Mouse (Mus musculus) ovary, adult 2 months (tissue): ENCODE data around the gene Hspa1b. TPM values are rescaled to one million over a fixed set of nuclear protein-coding genes. Genes with fewer than 3 reads are reported as not detected.

Experiments
- polyA plus RNA-seq: library from polyadenylated mRNA; depleted of rRNA; stranded (reverse); fragments of >200 nt; gene quantifications from 2 replicates; pipeline ENCODE4 v1.2.3, GENCODE M21; 2012; rRNA removed

The Hspa1b gene
- 132 and 153 TPM in 2 replicates for polyA plus RNA-seq

DNA sequence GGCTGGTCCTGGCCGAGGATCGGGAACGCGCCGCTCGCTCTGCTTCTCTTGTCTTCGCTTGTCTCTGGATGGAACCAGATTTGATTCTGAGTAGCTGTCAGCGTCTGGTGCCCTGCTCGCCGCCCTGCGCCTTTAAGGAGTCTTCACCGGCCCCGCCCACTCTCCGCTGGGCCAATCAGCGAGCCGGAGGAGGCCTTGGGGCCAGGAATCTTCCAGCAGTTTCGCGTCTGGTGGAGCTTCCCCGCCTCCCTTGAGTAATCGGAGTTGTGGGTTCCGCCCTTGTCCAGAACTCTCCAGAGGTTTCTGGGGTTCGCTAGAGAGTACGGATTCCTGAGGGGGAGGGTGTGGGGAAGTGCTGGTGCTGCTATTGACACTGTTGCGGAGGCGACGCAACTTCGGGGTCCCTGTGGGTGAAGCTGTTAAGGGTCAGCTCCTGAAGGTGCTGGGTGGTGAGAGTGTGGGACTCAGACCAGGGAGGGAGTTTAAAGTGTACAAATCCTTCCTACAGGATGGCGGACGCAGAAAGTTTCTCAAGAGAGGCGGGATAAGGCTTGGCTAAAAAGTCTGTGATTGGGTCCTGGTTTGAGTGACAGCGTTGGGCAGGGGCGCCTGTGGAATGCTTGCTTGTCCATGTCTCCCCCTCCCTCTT is at the start of gene Hspa1b:
TSS of gene Hspa1b (minus strand) at position 109 of the 649 bp plus-strand sequence.

GRCm38 (mm10) chr17:35000717-35001451 is 41.8 kb upstream of the Hspa1b start, which contains the start of gene Vars:
TSS of gene Vars (plus strand) at chr17:35000987.

DNA sequence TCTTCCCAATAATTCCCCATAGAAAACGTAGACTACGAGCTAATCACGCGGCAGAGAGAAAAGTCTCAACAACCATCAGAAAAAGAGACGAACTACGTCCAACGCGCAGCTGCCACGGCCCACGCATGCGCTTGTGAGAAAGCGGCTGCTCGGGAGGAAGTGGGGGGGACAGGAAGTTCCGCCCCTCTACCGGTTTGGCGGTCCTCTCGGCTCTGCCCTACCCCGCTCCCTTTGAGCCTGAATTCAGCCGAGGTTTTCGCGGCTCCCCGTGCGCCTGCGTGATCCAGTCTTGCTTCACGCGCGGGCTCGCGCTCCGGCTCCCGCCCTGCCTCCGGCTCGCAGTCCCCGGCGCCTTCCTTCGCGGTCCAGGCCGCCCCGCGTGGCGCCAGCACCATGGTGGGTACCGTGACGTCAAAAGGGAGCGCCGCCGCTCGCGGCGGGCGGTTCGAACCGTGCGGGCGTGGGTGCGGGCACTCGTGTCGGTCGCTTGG is 22.7 kb upstream of the Hspa1b start, which contains the start of gene Lsm2:
TSS of gene Lsm2 (plus strand) at position 173 of the 491 bp plus-strand sequence.

GRCm38 (mm10) chr17:34972069-34972749 is 13.2 kb upstream of the Hspa1b start, which contains the start of the genes Hspa1a and Hspa1l:
TSS of gene Hspa1a (minus strand) at chr17:34972156.
TSS of gene Hspa1l (plus strand) at chr17:34972703.

GRCm38 (mm10) chr17:34969822-34970221 is 10.8 kb upstream of the Hspa1b start, which contains the start of gene Gm20481:
TSS of gene Gm20481 (plus strand) at chr17:34969912.

GRCm38 (mm10) chr17:34931061-34931734 is 27.8 kb downstream of the Hspa1b start, which contains the start of gene Neu1:
TSS of gene Neu1 (plus strand) at chr17:34931253.

GRCm38 (mm10) chr17:34913930-34914665 is 44.9 kb downstream of the Hspa1b start, which contains the start of gene Slc44a4:
TSS of gene Slc44a4 (plus strand) at chr17:34914466.

Other genes starting within 250 kb of the Hspa1b start
- gene C4b, start 215.4 kb downstream of the Hspa1b start, polyA plus RNA-seq: 35.2 and 35.5 TPM in 2 replicates
- 1.5 and 2.7 TPM in 2 replicates for gene Cyp21a1, start 154.7 kb downstream of the Hspa1b start, polyA plus RNA-seq
- 56.5 and 60.0 TPM in 2 replicates for gene Stk19, start 122.3 kb downstream of the Hspa1b start, polyA plus RNA-seq
- 45.2 and 55.1 TPM in 2 replicates for gene Dxo, start 122.2 kb downstream of the Hspa1b start, polyA plus RNA-seq
- 114 and 120 TPM in 2 replicates for gene Skiv2l, start 109.0 kb downstream of the Hspa1b start, polyA plus RNA-seq
- gene Nelfe, start 108.8 kb downstream of the Hspa1b start, polyA plus RNA-seq: 24.5 and 28.4 TPM in 2 replicates
- 16.7 and 26.4 TPM in 2 replicates for gene Cfb, start 96.7 kb downstream of the Hspa1b start, polyA plus RNA-seq
- gene Zbtb12, start 79.8 kb downstream of the Hspa1b start, polyA plus RNA-seq: 31.4 and 37.2 TPM in 2 replicates
- 0.06 TPM in 1 of 2 replicates, not detected in the other for gene Gm20547, start 77.2 kb downstream of the Hspa1b start, polyA plus RNA-seq
- 44.6 and 48.4 TPM in 2 replicates for gene C2, start 61.0 kb downstream of the Hspa1b start, polyA plus RNA-seq
- gene Ehmt2, start 60.8 kb downstream of the Hspa1b start, polyA plus RNA-seq: 397 and 463 TPM in 2 replicates
- 10.4 and 10.5 TPM in 2 replicates for gene Slc44a4, start 44.8 kb downstream of the Hspa1b start, polyA plus RNA-seq
- gene Neu1, start 28.0 kb downstream of the Hspa1b start, polyA plus RNA-seq: 41.7 and 43.1 TPM in 2 replicates
- 1.1 TPM in 1 of 2 replicates, not detected in the other for gene Gm20481, start 10.7 kb upstream of the Hspa1b start, polyA plus RNA-seq
- gene Hspa1a, start 12.9 kb upstream of the Hspa1b start, polyA plus RNA-seq: 71.2 and 74.4 TPM in 2 replicates
- gene Hspa1l, start 13.5 kb upstream of the Hspa1b start, polyA plus RNA-seq: 0.28 and 0.47 TPM in 2 replicates
- 107 and 128 TPM in 2 replicates for gene Lsm2, start 22.6 kb upstream of the Hspa1b start, polyA plus RNA-seq
- gene Vars, start 41.7 kb upstream of the Hspa1b start, polyA plus RNA-seq: 349 and 387 TPM in 2 replicates
- gene Vwa7, start 57.3 kb upstream of the Hspa1b start, polyA plus RNA-seq: 1.6 and 1.7 TPM in 2 replicates
- 2.2 and 3.1 TPM in 2 replicates for gene Sapcd1, start 68.8 kb upstream of the Hspa1b start, polyA plus RNA-seq
- 2.8 and 3.2 TPM in 2 replicates for gene Msh5, start 87.5 kb upstream of the Hspa1b start, polyA plus RNA-seq
- 134 and 150 TPM in 2 replicates for gene Clic1, start 90.7 kb upstream of the Hspa1b start, polyA plus RNA-seq
- gene Ddah2, start 99.8 kb upstream of the Hspa1b start, polyA plus RNA-seq: 113 and 116 TPM in 2 replicates
- gene Ly6g6c, start 106.2 kb upstream of the Hspa1b start, polyA plus RNA-seq: not detected in 2 replicates
- 0.25 and 0.36 TPM in 2 replicates for gene Mpig6b, start 106.9 kb upstream of the Hspa1b start, polyA plus RNA-seq
- gene Ly6g6e, start 117.7 kb upstream of the Hspa1b start, polyA plus RNA-seq: 13.7 and 17.0 TPM in 2 replicates
- 7.4 and 8.5 TPM in 2 replicates for gene Ly6g6d, start 118.8 kb upstream of the Hspa1b start, polyA plus RNA-seq
- not detected in 2 replicates for gene Ly6g6f, start 126.4 kb upstream of the Hspa1b start, polyA plus RNA-seq
- 223 and 260 TPM in 2 replicates for gene Abhd16a, start 130.0 kb upstream of the Hspa1b start, polyA plus RNA-seq
- gene Ly6g5c, start 149.0 kb upstream of the Hspa1b start, polyA plus RNA-seq: not detected in 2 replicates
- gene Ly6g5b, start 156.2 kb upstream of the Hspa1b start, polyA plus RNA-seq: 1.5 and 2.3 TPM in 2 replicates
- 17.4 and 20.2 TPM in 2 replicates for gene Gpank1, start 162.2 kb upstream of the Hspa1b start, polyA plus RNA-seq
- gene Csnk2b, start 162.8 kb upstream of the Hspa1b start, polyA plus RNA-seq: 246 and 449 TPM in 2 replicates
- 7.9 and 13.4 TPM in 2 replicates for gene D17H6S53E, start 167.1 kb upstream of the Hspa1b start, polyA plus RNA-seq
- 0.16 and 0.37 TPM in 2 replicates for gene Apom, start 172.8 kb upstream of the Hspa1b start, polyA plus RNA-seq
- 379 and 401 TPM in 2 replicates for gene Bag6, start 175.9 kb upstream of the Hspa1b start, polyA plus RNA-seq
- 592 and 637 TPM in 2 replicates for gene Prrc2a, start 205.7 kb upstream of the Hspa1b start, polyA plus RNA-seq
- gene Aif1, start 216.8 kb upstream of the Hspa1b start, polyA plus RNA-seq: 1.4 and 1.9 TPM in 2 replicates
- 15.6 and 19.9 TPM in 2 replicates for gene Lst1, start 229.2 kb upstream of the Hspa1b start, polyA plus RNA-seq
- 4.6 and 6.7 TPM in 2 replicates for gene Ltb, start 235.2 kb upstream of the Hspa1b start, polyA plus RNA-seq
- gene Tnf, start 242.8 kb upstream of the Hspa1b start, polyA plus RNA-seq: 0.62 and 0.77 TPM in 2 replicates
- gene Lta, start 246.1 kb upstream of the Hspa1b start, polyA plus RNA-seq: 0.16 and 0.36 TPM in 2 replicates